Mouse (Mus musculus): ENCODE results near the gene 4930438A08Rik. TPM values are rescaled to one million over a fixed set of nuclear protein-coding genes. Genes with fewer than 3 reads are reported as not detected.

4930438A08Rik gene
- polyA plus RNA-seq, 2 experiments, result 0.09 to 0.47 TPM

DNA sequence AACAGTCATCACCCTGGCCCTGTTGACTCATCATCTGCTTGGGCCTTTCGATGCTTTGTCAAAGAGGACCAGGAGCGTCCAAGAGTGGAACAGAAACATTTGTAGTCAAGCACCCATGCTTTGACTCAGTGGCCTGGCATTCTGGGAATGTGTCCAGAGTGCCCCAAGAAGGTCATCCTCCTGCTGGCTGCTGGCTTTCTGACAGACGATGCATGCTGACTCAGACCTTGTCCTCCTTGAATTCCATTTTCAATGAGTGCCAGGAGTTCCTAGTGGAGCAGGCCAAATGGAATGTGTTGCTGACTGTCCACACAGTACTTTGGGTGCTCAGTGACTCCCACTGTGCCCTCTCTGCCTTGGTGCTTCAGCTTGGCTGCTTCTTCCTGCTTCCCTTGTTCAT lies 60.1 kb downstream of the 4930438A08Rik start:
- no peak for TF ChIP-seq POLR2A (IDR thresholded peaks at IDR 0.05; ENCODE audit: borderline replicate concordance, extremely low read depth, insufficient read depth, insufficient read length)
- Histone ChIP-seq H3K4me2 (replicated peaks; ENCODE audit: low read depth, low read length, severe bottlenecking) (no peak overlapping the region), H3K27me3 (ENCODE audit: control insufficient read depth, insufficient read depth, low read length) (no peaks in the 10 kb centered on the region), H3K9ac (ENCODE audit: low read depth, low read length, severe bottlenecking) (no peak overlapping the region), H3K4me3 (replicated peaks; ENCODE audit: low read length) (no peak overlapping the region), H3K4me1 (ENCODE audit: control insufficient read depth, insufficient read depth, low read length) (peaks cover 6% of the 10 kb centered on the region), H3K36me3 (ENCODE audit: control insufficient read depth, insufficient read depth, low read length) (peaks cover 61% of the 10 kb centered on the region), H3K27ac (replicated peaks; ENCODE audit: low read depth, low read length) (no peak overlapping the region), H3K9me3 (ENCODE audit: control insufficient read depth, low read length) (no peaks in the 10 kb centered on the region)
- DNase-seq (ENCODE audit: low spot score) (no peak), ATAC-seq (ENCODE audit: low FRiP score, low read depth) (no peak)
- WGBS, result 89% methylated on average over 3 of the region's 3 CpGs

Other genes with a start within 250 kb of the 4930438A08Rik start
- gene Gm12248, start 181.7 kb upstream of the 4930438A08Rik start, polyA plus RNA-seq (2012; rRNA removed), result not detected in 2 replicates
- gene Gm12248, start 181.7 kb upstream of the 4930438A08Rik start, polyA plus RNA-seq (2014; fragmentation: Nextera tagmentation; extraction: Ambion mirVana), result not detected in 2 replicates
- gene Cnot8, start 170.6 kb upstream of the 4930438A08Rik start, polyA plus RNA-seq (2012; rRNA removed), result 96.7 and 97.2 TPM in 2 replicates
- gene Cnot8, start 170.6 kb upstream of the 4930438A08Rik start, polyA plus RNA-seq (2014; fragmentation: Nextera tagmentation; extraction: Ambion mirVana), result 90.1 and 99.1 TPM in 2 replicates
- 14.8 and 15.4 TPM in 2 replicates for gene Gemin5, start 106.3 kb upstream of the 4930438A08Rik start, polyA plus RNA-seq (2012; rRNA removed)
- 16.8 and 22.4 TPM in 2 replicates for gene Gemin5, start 106.3 kb upstream of the 4930438A08Rik start, polyA plus RNA-seq (2014; fragmentation: Nextera tagmentation; extraction: Ambion mirVana)
- 68.2 and 84.4 TPM in 2 replicates for gene Mrpl22, start 103.1 kb upstream of the 4930438A08Rik start, polyA plus RNA-seq (2012; rRNA removed)
- gene Mrpl22, start 103.1 kb upstream of the 4930438A08Rik start, polyA plus RNA-seq (2014; fragmentation: Nextera tagmentation; extraction: Ambion mirVana), result 120 and 123 TPM in 2 replicates
- gene Igtp, start 75.2 kb upstream of the 4930438A08Rik start, polyA plus RNA-seq (2012; rRNA removed), result 3.6 and 4.1 TPM in 2 replicates
- 5.1 and 5.2 TPM in 2 replicates for gene Igtp, start 75.2 kb upstream of the 4930438A08Rik start, polyA plus RNA-seq (2014; fragmentation: Nextera tagmentation; extraction: Ambion mirVana)
- 2.2 and 2.3 TPM in 2 replicates for gene Irgm2, start 75.2 kb upstream of the 4930438A08Rik start, polyA plus RNA-seq (2012; rRNA removed)
- gene Irgm2, start 75.2 kb upstream of the 4930438A08Rik start, polyA plus RNA-seq (2014; fragmentation: Nextera tagmentation; extraction: Ambion mirVana), result 2.3 and 2.9 TPM in 2 replicates
- gene Zfp692, start 32.3 kb downstream of the 4930438A08Rik start, polyA plus RNA-seq (2012; rRNA removed), result 66.0 and 74.7 TPM in 2 replicates
- gene Zfp692, start 32.3 kb downstream of the 4930438A08Rik start, polyA plus RNA-seq (2014; fragmentation: Nextera tagmentation; extraction: Ambion mirVana), result 18.3 and 18.8 TPM in 2 replicates
- gene Zfp672, start 55.5 kb downstream of the 4930438A08Rik start, polyA plus RNA-seq (2012; rRNA removed), result 35.2 and 44.3 TPM in 2 replicates
- gene Zfp672, start 55.5 kb downstream of the 4930438A08Rik start, polyA plus RNA-seq (2014; fragmentation: Nextera tagmentation; extraction: Ambion mirVana), result 40.7 and 42.4 TPM in 2 replicates
- 25.6 and 30.7 TPM in 2 replicates for gene Sh3bp5l, start 55.9 kb downstream of the 4930438A08Rik start, polyA plus RNA-seq (2012; rRNA removed)
- gene Sh3bp5l, start 55.9 kb downstream of the 4930438A08Rik start, polyA plus RNA-seq (2014; fragmentation: Nextera tagmentation; extraction: Ambion mirVana), result 24.4 and 28.5 TPM in 2 replicates
- gene Lypd8, start 104.2 kb downstream of the 4930438A08Rik start, polyA plus RNA-seq (2012; rRNA removed), result 0.06 and 0.44 TPM in 2 replicates
- gene Lypd8, start 104.2 kb downstream of the 4930438A08Rik start, polyA plus RNA-seq (2014; fragmentation: Nextera tagmentation; extraction: Ambion mirVana), result not detected in 2 replicates
- not detected in 2 replicates for gene 1810065E05Rik, start 146.3 kb downstream of the 4930438A08Rik start, polyA plus RNA-seq (2012; rRNA removed)
- not detected in 2 replicates for gene 1810065E05Rik, start 146.3 kb downstream of the 4930438A08Rik start, polyA plus RNA-seq (2014; fragmentation: Nextera tagmentation; extraction: Ambion mirVana)
- gene Gm12253, start 157.8 kb downstream of the 4930438A08Rik start, polyA plus RNA-seq (2012; rRNA removed), result not detected in 2 replicates
- not detected in 2 replicates for gene Gm12253, start 157.8 kb downstream of the 4930438A08Rik start, polyA plus RNA-seq (2014; fragmentation: Nextera tagmentation; extraction: Ambion mirVana)
- gene Lypd9, start 178.1 kb downstream of the 4930438A08Rik start, polyA plus RNA-seq (2012; rRNA removed), result not detected in 2 replicates
- gene Lypd9, start 178.1 kb downstream of the 4930438A08Rik start, polyA plus RNA-seq (2014; fragmentation: Nextera tagmentation; extraction: Ambion mirVana), result not detected in 2 replicates
- not detected in 2 replicates for gene Olfr30, start 187.5 kb downstream of the 4930438A08Rik start, polyA plus RNA-seq (2012; rRNA removed)
- not detected in 2 replicates for gene Olfr30, start 187.5 kb downstream of the 4930438A08Rik start, polyA plus RNA-seq (2014; fragmentation: Nextera tagmentation; extraction: Ambion mirVana)
- gene Olfr332, start 217.8 kb downstream of the 4930438A08Rik start, polyA plus RNA-seq (2012; rRNA removed), result not detected in 2 replicates
- not detected in 2 replicates for gene Olfr332, start 217.8 kb downstream of the 4930438A08Rik start, polyA plus RNA-seq (2014; fragmentation: Nextera tagmentation; extraction: Ambion mirVana)
- gene Olfr331, start 227.8 kb downstream of the 4930438A08Rik start, polyA plus RNA-seq (2012; rRNA removed), result not detected in 2 replicates
- not detected in 2 replicates for gene Olfr331, start 227.8 kb downstream of the 4930438A08Rik start, polyA plus RNA-seq (2014; fragmentation: Nextera tagmentation; extraction: Ambion mirVana)

All from limb, embryonic 14.5 days (tissue).